Mouse (Mus musculus): ENCODE measurements around the gene Casd1. TPM values are rescaled to one million over a fixed set of nuclear protein-coding genes. Genes with fewer than 3 reads are reported as not detected.

Casd1 gene
- polyA plus RNA-seq, 1 experiment, result 6.8 TPM

DNA sequence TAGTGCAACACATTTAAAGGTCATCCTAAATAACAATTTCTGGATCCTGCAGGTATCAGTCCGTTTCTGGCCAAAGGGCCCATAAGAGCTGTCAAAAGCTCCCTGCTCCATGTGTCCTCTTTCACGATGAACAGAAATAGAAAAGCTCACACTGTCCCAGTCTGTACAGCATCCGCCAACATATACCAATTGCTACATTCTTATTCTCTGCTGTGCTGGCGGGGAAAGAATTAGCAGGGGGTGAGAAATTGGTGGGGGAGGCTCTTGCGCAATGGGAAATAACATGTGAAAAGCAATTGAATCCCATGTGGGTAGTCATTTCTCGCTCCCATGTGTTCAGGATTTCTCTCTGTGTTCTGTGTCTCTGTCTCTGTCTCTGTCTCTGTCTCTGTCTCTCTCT is 22.3 kb upstream of the Casd1 start:
- H3ac ChIP-seq (ENCODE audit: control insufficient read depth, insufficient read length), result no peak overlapping the region

DNA sequence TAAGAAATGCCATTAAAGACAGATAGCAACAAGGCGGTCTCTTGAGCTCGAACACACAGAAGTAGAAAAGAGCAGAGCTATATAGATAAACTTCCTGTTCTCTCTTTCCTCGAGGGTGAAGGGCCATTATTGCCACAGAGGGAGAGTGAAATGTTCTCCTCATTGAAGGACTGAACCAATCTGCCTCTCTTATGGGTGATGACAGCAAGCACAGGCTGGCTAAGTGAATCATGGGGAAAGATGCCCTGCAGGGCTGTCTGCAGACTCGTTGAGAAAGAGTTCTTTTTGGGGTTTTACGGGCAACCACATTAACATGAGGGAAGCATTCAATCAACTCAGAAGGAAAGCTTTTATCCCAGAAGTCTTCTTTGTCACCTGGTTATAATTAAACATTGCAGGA is 21.0 kb upstream of the Casd1 start:
- H3ac ChIP-seq (ENCODE audit: control insufficient read depth, insufficient read length), result no peak overlapping the region
- no peak overlapping the region for H3K4me3 ChIP-seq
- TF ChIP-seq CEBPB (IDR thresholded peaks at IDR 0.05; ENCODE audit: insufficient read depth, poor library complexity, severe bottlenecking) (no peak), USF1 (IDR thresholded peaks at IDR 0.05; ENCODE audit: low read depth) (no peak), MYOG (IDR thresholded peaks at IDR 0.05; ENCODE audit: control insufficient read depth in 1 of 3, insufficient read depth in 1 of 3, insufficient read length in 2 of 3, low read depth in 2 of 3) (no peak), MYOD1 (IDR thresholded peaks at IDR 0.05; ENCODE audit: control insufficient read depth in 1 of 3, insufficient read length in 2 of 3, low read depth in 2 of 3) (no peak), POLR2AphosphoS2 (IDR thresholded peaks at IDR 0.05; ENCODE audit: insufficient read length, low read depth) (no peak), REST (IDR thresholded peaks at IDR 0.05; ENCODE audit: insufficient read depth, insufficient read length) (no peak), E2F4 (IDR thresholded peaks at IDR 0.05; ENCODE audit: insufficient read depth) (no peak), POLR2A (IDR thresholded peaks at IDR 0.05; ENCODE audit: insufficient read length, low read depth) (no peak), SRF (IDR thresholded peaks at IDR 0.05; ENCODE audit: control insufficient read depth, insufficient read length, low read depth) (no peak), MAX (IDR thresholded peaks at IDR 0.05; ENCODE audit: low read depth) (no peak), TCF12 (IDR thresholded peaks at IDR 0.05; ENCODE audit: insufficient read depth, poor library complexity, severe bottlenecking) (no peak), TCF3 (IDR thresholded peaks at IDR 0.05; ENCODE audit: insufficient read length, low read depth) (no peak)

More for the DNA sequence above, 22.3 kb upstream of the Casd1 start:
- H3K36me3 ChIP-seq (ENCODE audit: control insufficient read depth, insufficient read depth), result no peaks in the 10 kb centered on the region
- TF ChIP-seq POLR2AphosphoS2 (IDR thresholded peaks at IDR 0.05; ENCODE audit: insufficient read length, low read depth), result no peak
- no peak for TF ChIP-seq MAX (IDR thresholded peaks at IDR 0.05; ENCODE audit: low read depth)
- TF ChIP-seq REST (IDR thresholded peaks at IDR 0.05; ENCODE audit: insufficient read depth, insufficient read length), result no peak
- TF ChIP-seq E2F4 (IDR thresholded peaks at IDR 0.05; ENCODE audit: insufficient read depth), result no peak
- TF ChIP-seq MYOD1 (IDR thresholded peaks at IDR 0.05; ENCODE audit: control insufficient read depth in 1 of 3, insufficient read length in 2 of 3, low read depth in 2 of 3), result no peak
- TF ChIP-seq POLR2A (IDR thresholded peaks at IDR 0.05; ENCODE audit: insufficient read length, low read depth), result no peak
- no peak; the same call in 1 of the 2 replicates for TF ChIP-seq CEBPB (IDR thresholded peaks at IDR 0.05; ENCODE audit: insufficient read depth, poor library complexity, severe bottlenecking)
- no peaks in the 10 kb centered on the region for H3K27me3 ChIP-seq (ENCODE audit: control insufficient read depth, insufficient read depth, insufficient read length)
- H3K4me2 ChIP-seq (ENCODE audit: low read depth), result no peak overlapping the region
- H3K4me3 ChIP-seq, result no peak overlapping the region
- H3K79me2 ChIP-seq (ENCODE audit: control insufficient read depth, insufficient read depth), result no peaks in the 10 kb centered on the region

DNA sequence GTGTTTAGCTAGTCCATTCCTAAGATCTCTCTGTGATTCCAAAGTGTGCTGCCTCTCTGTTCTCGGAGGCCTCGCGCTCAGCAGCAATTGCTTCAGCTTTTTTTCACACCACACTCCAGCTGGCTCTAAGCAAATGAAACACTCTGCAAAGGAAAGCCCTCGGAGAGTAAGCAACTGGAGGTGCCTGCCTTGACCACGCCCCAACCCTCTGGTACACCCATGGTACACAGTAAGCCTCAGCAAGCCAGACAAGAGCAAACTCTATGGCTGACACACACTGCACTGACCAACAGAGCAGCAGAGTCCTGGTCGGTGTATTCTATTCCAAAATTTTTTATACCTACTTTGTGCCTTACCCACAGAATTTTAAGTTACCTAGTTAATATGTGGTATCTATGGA is 17.2 kb upstream of the Casd1 start:
- H3K27me3 ChIP-seq (ENCODE audit: control insufficient read depth, insufficient read depth, insufficient read length), result no peaks in the 10 kb centered on the region
- no peak overlapping the region for H3ac ChIP-seq (ENCODE audit: control insufficient read depth, insufficient read length)
- TF ChIP-seq POLR2A (IDR thresholded peaks at IDR 0.05; ENCODE audit: insufficient read length, low read depth) (no peak), MYOG (IDR thresholded peaks at IDR 0.05; ENCODE audit: control insufficient read depth in 1 of 3, insufficient read depth in 1 of 3, insufficient read length in 2 of 3, low read depth in 2 of 3) (no peak), USF1 (IDR thresholded peaks at IDR 0.05; ENCODE audit: low read depth) (no peak), TCF3 (IDR thresholded peaks at IDR 0.05; ENCODE audit: insufficient read length, low read depth) (no peak), TCF12 (IDR thresholded peaks at IDR 0.05; ENCODE audit: insufficient read depth, poor library complexity, severe bottlenecking) (no peak), E2F4 (IDR thresholded peaks at IDR 0.05; ENCODE audit: insufficient read depth) (no peak), REST (IDR thresholded peaks at IDR 0.05; ENCODE audit: insufficient read depth, insufficient read length) (no peak), CEBPB (IDR thresholded peaks at IDR 0.05; ENCODE audit: insufficient read depth, poor library complexity, severe bottlenecking) (no peak)
- no peak overlapping the region for H3K4me2 ChIP-seq (ENCODE audit: low read depth)
- no peaks in the 10 kb centered on the region for H3K36me3 ChIP-seq (ENCODE audit: control insufficient read depth, insufficient read depth)
- no peaks in the 10 kb centered on the region for H3K79me2 ChIP-seq (ENCODE audit: control insufficient read depth, insufficient read depth)
- no peak overlapping the region for H3K4me3 ChIP-seq

More for the DNA sequence above, 21.0 kb upstream of the Casd1 start:
- Histone ChIP-seq H3K27me3 (ENCODE audit: control insufficient read depth, insufficient read depth, insufficient read length) (no peaks in the 10 kb centered on the region), H3K79me2 (ENCODE audit: control insufficient read depth, insufficient read depth) (no peaks in the 10 kb centered on the region), H3K36me3 (ENCODE audit: control insufficient read depth, insufficient read depth) (no peaks in the 10 kb centered on the region), H3K4me2 (ENCODE audit: low read depth) (no peak overlapping the region)

DNA sequence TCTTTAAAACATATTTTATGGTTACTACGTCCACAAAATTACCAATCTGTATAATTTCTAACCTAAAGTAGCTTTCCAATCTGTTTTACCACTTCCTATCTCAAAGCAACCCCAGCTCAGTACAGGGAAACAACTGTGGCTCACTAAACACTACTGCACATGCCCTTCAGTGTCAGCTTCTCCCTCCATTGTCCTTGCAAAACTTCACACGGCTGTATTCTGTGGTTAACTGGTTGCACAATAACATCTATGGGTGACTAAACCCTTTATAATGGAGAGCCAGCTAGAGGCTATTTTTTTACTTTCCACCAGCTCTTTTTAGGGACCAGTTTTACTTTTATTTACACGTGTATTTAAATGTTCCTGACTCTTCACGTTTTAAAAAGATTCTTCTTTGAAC is 12.7 kb upstream of the Casd1 start:
- Histone ChIP-seq H3K4me3 (no peak overlapping the region), H3ac (ENCODE audit: control insufficient read depth, insufficient read length) (no peak overlapping the region), H3K27me3 (ENCODE audit: control insufficient read depth, insufficient read depth, insufficient read length) (no peaks in the 10 kb centered on the region), H3K4me2 (ENCODE audit: low read depth) (no peak overlapping the region), H3K36me3 (ENCODE audit: control insufficient read depth, insufficient read depth) (no peaks in the 10 kb centered on the region), H3K79me2 (ENCODE audit: control insufficient read depth, insufficient read depth) (no peaks in the 10 kb centered on the region)
- no peak for TF ChIP-seq MAX (IDR thresholded peaks at IDR 0.05; ENCODE audit: low read depth)
- no peak for TF ChIP-seq MYOG (IDR thresholded peaks at IDR 0.05; ENCODE audit: control insufficient read depth in 1 of 3, insufficient read depth in 1 of 3, insufficient read length in 2 of 3, low read depth in 2 of 3)
- TF ChIP-seq CEBPB (IDR thresholded peaks at IDR 0.05; ENCODE audit: insufficient read depth, poor library complexity, severe bottlenecking), result peak; percentile 97

DNA sequence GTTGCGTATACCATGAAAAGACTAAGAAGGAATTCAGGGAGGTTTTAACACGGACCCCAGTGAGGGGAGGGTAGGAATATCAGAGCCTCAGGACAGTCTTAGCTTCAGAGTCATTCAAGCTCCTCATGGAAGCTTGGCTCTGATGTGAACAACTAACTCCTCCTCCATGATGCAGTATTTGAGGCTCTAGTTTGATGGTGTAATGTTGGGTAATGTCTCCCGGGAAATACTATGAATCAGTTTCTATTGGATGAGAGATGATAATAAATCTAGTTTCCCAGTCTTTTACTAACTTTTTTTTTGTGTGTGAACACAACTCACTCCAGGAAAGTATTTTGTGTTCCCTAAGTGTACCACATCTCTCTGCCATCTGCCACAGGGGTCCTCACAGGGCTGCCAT is 11.9 kb upstream of the Casd1 start:
- Histone ChIP-seq H3K4me2 (ENCODE audit: low read depth) (no peak overlapping the region), H3ac (ENCODE audit: control insufficient read depth, insufficient read length) (no peak overlapping the region), H3K4me3 (no peak overlapping the region), H3K36me3 (ENCODE audit: control insufficient read depth, insufficient read depth) (no peaks in the 10 kb centered on the region), H3K27me3 (ENCODE audit: control insufficient read depth, insufficient read depth, insufficient read length) (no peaks in the 10 kb centered on the region), H3K79me2 (ENCODE audit: control insufficient read depth, insufficient read depth) (no peaks in the 10 kb centered on the region)
- TF ChIP-seq CEBPB (IDR thresholded peaks at IDR 0.05; ENCODE audit: insufficient read depth, poor library complexity, severe bottlenecking) (peak; percentile 70; the same call in 1 of the 2 replicates), TCF12 (IDR thresholded peaks at IDR 0.05; ENCODE audit: insufficient read depth, poor library complexity, severe bottlenecking) (no peak), TCF3 (IDR thresholded peaks at IDR 0.05; ENCODE audit: insufficient read length, low read depth) (no peak), POLR2AphosphoS2 (IDR thresholded peaks at IDR 0.05; ENCODE audit: insufficient read length, low read depth) (no peak), USF1 (IDR thresholded peaks at IDR 0.05; ENCODE audit: low read depth) (no peak)
